Mouse (Mus musculus) gastrocnemius, postnatal 14 days (tissue): ENCODE measurements around the gene Arpc1b. TPM values are rescaled to one million over a fixed set of nuclear protein-coding genes. Genes with fewer than 3 reads are reported as not detected.
"Not testable (repeated sequence)": the region's sequence is repeated elsewhere in the genome, so short reads cannot be mapped to it uniquely, and the experiment has no call there.

ENCODE experiments used
- DNase-seq: peaks from one replicate; pipeline ENCODE4 v3.0.0; 2021; ENCODE audit warnings: mixed read lengths
- intact Hi-C: fragments of 180-260 bp; cut with DNase I; formaldehyde crosslinking; loops from one replicate; pipeline ENCODE4 v1.15.1; 2025; ENCODE audit warnings: low total_unique reads
- total RNA-seq, 2 experiments: library from RNA; stranded (reverse); gene quantifications; 2 replicates each; pipeline ENCODE4 v1.2.3; 2021

The Arpc1b gene
- total RNA-seq, 2 experiments from 2014 or later = 58.6 to 66.5 TPM

DNA sequence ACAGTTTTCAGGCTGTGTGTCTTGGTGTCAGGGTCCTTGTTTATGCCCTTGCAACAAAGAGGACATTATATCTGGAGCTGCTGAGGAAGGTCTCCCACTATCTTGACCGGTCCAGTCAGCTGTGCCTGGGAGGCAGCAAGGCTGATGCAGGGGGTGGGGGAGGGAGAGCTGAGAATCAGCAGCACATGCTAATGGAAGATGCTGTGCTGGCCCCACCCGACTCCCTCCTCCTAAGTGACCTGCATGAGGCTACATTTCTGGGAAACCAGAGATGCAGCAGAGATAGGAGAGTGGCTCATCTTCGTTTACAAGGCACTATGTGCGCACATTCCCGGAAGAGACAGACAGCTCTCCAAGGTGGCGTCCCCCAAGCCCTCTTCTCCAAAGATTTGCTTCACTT, 3.6 kb upstream of the Arpc1b start:
- intact Hi-C loops = no loop called here
- DNase-seq = no peak

DNA sequence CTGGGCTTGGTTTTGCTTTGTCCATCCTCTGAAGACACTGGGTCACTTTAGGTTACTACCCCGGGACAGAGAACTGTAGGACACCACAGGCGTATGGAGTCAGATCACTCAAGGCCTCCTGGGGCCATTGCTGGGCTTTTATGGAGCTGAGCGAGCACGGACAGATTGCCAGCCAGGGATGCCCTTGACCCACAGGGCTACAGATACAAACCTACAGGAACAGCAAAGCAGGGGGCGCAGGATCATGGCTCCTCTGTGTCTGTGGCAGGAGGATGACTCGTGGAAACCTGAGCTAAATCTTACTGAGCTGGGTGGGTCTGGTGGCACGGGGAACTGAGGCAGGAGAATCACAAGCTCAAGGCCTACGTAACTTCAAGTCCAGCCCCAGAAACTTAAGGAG, 1.4 kb upstream of the Arpc1b start:
- intact Hi-C loops = no loop called here
- no peak for DNase-seq

DNA sequence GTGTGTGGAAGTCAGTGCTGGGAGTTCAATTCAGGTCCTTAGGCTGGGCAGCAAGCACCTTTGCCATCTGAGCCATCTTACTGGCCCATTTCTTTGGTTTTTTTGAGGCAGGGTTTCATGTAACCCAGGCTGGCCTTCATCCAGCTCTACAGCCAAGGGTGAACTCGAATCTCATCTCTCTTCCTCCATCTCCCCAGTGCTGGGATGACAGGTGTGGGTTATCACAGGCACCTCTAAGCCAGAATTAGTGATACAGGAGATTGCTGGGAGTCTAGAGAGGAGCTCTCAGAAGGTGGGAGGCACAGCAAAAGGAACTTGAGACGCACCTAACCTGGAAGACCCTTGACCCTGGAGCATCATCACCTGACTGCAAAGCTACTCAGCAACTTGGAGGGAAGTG, 599 bp upstream of the Arpc1b start:
- DNase-seq = no peak
- intact Hi-C loops = no loop called here

DNA sequence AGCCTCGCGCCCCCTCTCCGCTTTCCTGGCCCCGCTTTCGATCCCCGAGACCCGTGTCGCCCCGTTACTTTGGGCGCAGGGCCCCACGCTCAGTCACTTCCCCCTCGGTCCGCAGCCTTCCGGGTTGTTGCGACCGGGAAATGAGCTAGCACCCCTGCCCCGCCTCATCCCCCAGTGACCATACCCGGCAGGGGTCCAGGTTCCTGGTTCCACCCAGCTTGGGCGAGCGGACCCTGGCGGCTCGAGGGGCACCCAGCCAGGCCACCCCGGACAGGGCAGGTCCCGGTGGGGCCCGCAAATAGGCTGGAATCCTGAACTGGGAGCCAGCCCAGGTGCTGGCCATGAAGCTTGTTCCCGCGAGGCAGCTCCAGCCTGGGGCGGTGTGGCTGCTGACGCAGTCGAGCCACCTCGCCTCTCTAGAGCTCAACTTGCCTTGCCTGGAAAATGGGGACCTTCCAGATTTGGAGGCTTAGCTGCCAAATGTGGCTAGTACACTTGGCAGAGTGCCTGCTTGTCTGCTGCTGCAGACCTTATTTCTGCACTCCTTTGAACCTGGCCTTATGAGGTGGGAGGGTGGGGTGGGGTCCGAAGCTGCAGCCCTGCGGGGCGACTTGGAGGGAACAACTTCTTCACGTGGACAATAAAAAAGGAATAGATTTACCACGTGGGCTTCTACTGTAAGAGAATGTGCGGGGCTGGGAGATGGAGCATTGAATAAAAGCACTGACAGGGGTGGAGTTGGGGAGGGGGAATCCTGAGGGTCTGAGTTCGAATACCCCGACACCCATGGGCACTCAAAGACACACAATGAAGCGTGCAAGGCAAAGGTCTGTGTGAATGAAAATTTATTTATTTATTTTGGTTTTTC, 825 bp downstream of the Arpc1b start:
- DNase-seq = peak; percentile 83
- intact Hi-C loops = no loop called here

DNA sequence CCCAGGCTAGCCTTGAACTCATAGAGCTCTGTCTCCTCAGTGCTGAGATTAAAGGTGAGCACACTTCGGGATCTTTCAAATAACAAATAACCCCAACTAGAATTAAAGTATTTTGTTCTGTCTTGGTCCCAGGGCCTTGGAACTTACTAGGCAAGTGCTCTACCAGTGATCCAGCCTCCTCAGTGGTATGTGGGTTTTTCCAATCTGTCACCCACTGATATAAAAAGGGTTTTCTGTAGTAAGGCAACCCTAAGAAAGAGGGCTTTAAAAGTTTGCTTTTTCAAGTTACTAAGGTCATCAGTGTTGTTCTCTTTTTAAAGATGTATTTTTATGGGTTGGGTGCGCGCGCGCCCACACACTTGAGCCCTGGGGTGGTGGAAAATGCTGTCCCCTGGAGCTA, 1.7 kb downstream of the Arpc1b start:
- DNase-seq = no peak
- intact Hi-C loops = no loop called here

GRCm38 (mm10) chr5:145116316-145116715, 2.3 kb downstream of the Arpc1b start:
- DNase-seq = peak; percentile 71
- intact Hi-C loops = no loop called here

DNA sequence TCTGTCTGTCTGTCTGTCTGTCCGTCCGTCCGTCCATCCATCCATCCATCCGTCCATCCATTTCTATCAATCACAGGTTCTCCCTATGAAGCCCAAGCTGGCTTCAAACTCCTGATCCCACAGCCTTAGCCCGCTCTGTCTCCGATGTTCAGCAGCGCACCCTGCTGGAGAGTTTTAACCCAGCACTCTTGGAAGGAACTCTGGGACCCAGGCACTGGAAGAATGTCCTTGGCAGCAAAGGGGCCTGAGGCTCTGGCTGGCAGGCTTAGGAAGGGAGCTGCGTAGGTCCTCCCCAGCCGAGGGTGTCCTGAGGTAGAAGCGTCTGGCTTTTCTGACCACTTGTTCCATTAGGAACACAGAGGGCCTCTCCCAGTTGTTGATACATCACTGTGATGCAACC, 2.9 kb downstream of the Arpc1b start:
- intact Hi-C loops = no loop called here
- DNase-seq = peak; percentile 74

GRCm38 (mm10) chr5:145118005-145118404, 4.0 kb downstream of the Arpc1b start:
- intact Hi-C loops = no loop called here
- no peak for DNase-seq

- intact Hi-C loops = no loop called here
- DNase-seq = no peak
These were observed 4.4 kb downstream of the Arpc1b start for GRCm38 (mm10) chr5:145118461-145118860.

- no peak for DNase-seq
- intact Hi-C loops = no loop called here
These were observed 5.4 kb downstream of the Arpc1b start for GRCm38 (mm10) chr5:145119385-145119784.

DNA sequence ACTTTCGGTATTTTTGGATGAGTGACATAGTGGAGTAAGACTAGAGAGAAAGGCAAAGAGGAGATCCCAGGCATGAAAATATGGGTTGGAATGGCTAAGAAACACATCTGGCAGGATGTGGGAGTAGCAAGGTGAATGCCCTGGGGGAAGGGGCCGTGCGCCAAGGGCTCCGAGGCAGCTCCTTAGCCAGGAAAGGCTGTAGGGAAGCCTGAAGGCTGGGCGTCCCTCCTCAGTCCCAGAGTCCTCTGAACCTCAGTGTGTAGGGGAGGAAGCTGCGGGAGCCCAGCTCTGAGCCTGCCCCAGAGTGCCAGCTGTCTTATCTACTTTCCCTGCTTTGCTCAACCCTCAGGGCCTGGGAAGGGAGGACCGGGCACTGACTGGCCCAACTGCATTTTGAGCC, 6.9 kb downstream of the Arpc1b start:
- intact Hi-C loops = no loop called here
- DNase-seq = peak; percentile 26

DNA sequence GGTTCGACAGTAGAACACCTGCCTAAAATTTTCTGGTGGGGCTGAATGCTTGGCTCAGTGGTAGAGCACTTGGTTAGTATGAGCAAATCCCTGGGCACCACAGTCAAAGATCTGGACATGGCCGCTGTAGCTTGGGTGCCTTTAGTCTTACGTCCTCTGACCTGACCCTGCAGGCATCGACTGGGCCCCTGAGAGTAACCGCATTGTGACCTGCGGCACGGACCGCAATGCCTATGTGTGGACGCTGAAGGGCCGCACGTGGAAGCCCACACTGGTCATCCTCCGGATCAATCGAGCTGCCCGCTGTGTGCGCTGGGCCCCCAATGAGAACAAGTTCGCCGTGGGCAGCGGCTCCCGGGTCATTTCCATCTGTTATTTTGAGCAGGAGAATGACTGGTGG, 9.4 kb downstream of the Arpc1b start:
- no peak for DNase-seq
- intact Hi-C loops = no loop called here

DNA sequence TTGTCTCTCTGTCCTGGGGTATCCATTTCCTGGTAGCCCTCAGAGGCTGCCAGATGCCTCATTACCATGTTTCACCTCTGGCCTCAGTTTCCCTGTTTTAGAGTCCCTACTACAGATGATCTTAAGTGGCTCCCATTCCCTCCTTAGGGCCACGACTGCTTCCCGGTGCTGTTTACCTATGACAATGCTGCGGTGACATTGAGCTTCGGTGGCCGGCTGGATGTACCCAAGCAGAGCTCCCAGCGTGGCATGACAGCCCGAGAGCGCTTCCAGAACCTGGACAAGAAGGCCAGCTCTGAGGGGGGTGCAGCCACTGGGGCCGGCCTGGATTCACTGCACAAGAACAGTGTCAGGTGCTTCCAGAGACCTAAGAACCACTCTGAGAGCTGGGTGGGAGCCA, 12.6 kb downstream of the Arpc1b start:
- DNase-seq = no peak
- intact Hi-C loops = no loop called here

GRCm38 (mm10) chr5:145129124-145129523, 15.1 kb downstream of the Arpc1b start:
- intact Hi-C loops = no loop called here

GRCm38 (mm10) chr5:145129773-145130172, 15.8 kb downstream of the Arpc1b start:
- intact Hi-C loops, DNase-seq: not testable (repeated sequence)

More at GRCm38 (mm10) chr5:145129124-145129523, 15.1 kb downstream of the Arpc1b start:
- no peak for DNase-seq

DNA sequence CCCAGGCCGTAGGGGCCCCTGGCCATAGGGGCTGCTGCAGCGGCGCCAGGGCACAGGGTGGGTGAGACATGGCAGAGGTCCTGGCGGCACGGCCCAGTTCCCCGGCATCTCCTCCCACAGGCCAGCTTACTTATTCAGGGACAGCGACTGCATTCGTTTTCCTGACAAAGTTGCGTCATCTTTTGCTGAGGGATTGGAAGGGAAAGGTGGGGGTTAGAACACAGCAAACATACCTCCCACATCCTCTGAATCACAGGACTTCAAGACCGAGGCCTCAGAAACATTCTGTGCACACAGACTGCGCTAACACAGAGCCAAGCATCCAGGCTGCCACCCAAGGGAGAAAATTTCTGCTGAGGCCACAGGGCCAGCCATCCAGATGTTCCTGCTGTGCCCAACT, 16.2 kb downstream of the Arpc1b start:
- DNase-seq = no peak
- intact Hi-C loops = no loop called here

GRCm38 (mm10) chr5:145130995-145131394, 17.0 kb downstream of the Arpc1b start:
- no peak for DNase-seq
- intact Hi-C loops = no loop called here

DNA sequence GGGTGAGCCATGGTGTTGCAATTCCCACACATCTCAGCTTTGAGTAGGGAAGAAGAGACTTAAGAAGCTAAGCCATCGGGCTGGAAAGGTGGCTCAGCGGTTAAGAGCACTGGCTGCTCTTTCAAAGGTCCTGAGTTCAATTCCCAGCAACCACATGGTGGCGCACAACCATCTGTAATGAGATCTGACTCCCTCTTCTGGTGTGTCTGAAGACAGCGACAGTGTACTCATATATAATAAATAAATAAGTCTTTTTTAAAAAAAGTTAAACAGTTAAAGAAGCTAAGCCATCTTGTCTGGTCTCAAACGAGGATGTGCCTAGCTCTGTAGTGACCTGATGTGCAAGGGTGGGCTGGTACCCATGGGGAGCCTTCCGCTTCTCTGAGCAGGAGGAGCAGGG, 19.3 kb downstream of the Arpc1b start:
- intact Hi-C loops, DNase-seq: not testable (repeated sequence)

GRCm38 (mm10) chr5:145138836-145139235, 24.8 kb downstream of the Arpc1b start:
- intact Hi-C loops = no loop called here

DNA sequence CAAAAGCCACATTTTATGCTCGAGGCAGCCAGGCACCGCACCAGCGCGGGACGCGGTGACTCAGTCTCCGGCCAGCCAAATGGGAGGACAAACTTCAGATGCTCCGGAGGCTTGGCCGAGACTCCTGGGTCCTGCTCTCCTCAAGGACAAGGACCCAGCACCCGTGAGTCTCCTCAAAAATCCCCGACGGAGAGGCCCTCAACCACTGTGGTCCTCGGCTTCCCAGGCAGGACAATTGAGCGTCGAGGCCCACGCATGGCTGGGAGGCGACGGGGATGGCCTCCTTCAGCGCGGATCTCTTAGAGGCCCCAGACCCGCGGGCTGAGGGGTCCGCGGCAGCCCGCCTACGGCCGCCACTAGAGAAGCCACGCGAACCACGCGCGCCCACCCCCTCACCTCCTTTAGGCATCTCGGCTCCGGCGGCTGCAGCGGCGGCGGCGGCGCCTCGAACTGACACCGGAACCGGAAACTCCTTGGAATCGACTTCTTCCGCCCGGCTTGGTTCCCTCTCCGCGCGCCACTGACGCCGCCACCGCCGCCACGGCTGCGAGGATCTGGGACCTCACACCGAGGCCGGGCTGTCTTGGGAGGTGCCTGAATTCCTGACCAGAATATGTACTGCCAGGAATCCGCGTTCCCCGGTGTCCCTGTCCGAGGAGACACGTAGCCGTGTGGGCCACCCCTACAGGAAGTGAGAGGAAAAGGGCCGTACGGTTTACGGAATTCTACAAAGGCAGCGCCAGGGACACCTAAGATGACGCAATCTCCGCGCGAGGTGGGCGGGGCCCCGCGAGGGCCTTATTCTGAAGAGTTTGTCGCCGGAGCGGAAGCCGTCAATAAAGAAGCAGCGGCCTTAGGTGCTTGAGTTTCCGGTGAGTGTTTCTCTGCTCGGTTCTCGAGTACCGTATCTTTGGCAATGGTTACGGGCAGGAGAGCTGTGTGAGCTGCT, 25.8 kb downstream of the Arpc1b start, which contains the start of the genes Pdap1 and Bud31:
Gene Pdap1, minus strand, starts transcription at position 668 of the 949 bp plus-strand sequence.
Gene Bud31, plus strand, starts transcription at position 792 of the 949 bp plus-strand sequence.
- intact Hi-C loops = no loop called here
- DNase-seq = peak; percentile 94

More at GRCm38 (mm10) chr5:145138836-145139235, 24.8 kb downstream of the Arpc1b start:
- no peak for DNase-seq
